Mouse (Mus musculus) intestine, embryonic 14.5 days (tissue): Measurements from ENCODE around the gene Sgsm1. TPM values are rescaled to one million over a fixed set of nuclear protein-coding genes. Genes with fewer than 3 reads are reported as not detected.

Experiments
- ATAC-seq: fragments of 200-750 bp; cut with Nextera tagmentation; replicated peaks from 2 replicates; pipeline ENCODE4 v1.8.0; 2017; ENCODE audit warnings: low read depth, moderate number of reproducible peaks, moderate TSS enrichment, moderate library complexity; ENCODE audit not compliant: low FRiP score, low TSS enrichment
- DNase-seq: peaks from one replicate; pipeline ENCODE4 v3.0.0-alpha.2; 2018; ENCODE audit warnings: low spot score
- H3K27ac ChIP-seq: fragments of 300-500 bp; sonication (generic); 2 replicates; pipeline ENCODE4 v1.5.1; 2014; ENCODE audit warnings: low read depth, mild to moderate bottlenecking, control low read depth
- H3K27me3 ChIP-seq: fragments of 300-500 bp; sonication (generic); replicated peaks from 2 replicates; pipeline ENCODE4 v1.6.1; 2014; ENCODE audit warnings: low read length, control low read depth; ENCODE audit not compliant: control insufficient read depth, insufficient read depth
- H3K36me3 ChIP-seq: fragments of 300-500 bp; sonication (generic); 2 replicates; pipeline ENCODE4 v1.6.1; 2014; ENCODE audit warnings: low read length, control low read depth; ENCODE audit not compliant: control insufficient read depth, insufficient read depth
- H3K4me1 ChIP-seq: fragments of 300-500 bp; sonication (generic); replicated peaks from 2 replicates; pipeline ENCODE4 v1.6.1; 2014; ENCODE audit warnings: low read length, control low read depth, mixed read lengths; ENCODE audit not compliant: control insufficient read depth, insufficient read depth
- H3K4me2 ChIP-seq: fragments of 300-500 bp; sonication (generic); 2 replicates; pipeline ENCODE4 v1.6.1; 2014; ENCODE audit warnings: low read length
- H3K4me3 ChIP-seq: fragments of 300-500 bp; sonication (generic); 2 replicates; pipeline ENCODE4 v1.5.1; 2014; ENCODE audit warnings: low read depth, low read length, control low read depth, mixed read lengths
- H3K9ac ChIP-seq: fragments of 300-500 bp; sonication (generic); 2 replicates; pipeline ENCODE4 v1.6.1; 2014; ENCODE audit warnings: mild to moderate bottlenecking, low read length
- H3K9me3 ChIP-seq: fragments of 300-500 bp; sonication (generic); 2 replicates; pipeline ENCODE4 v1.6.1; 2016; ENCODE audit warnings: low read length, control low read depth; ENCODE audit not compliant: control insufficient read depth
- WGBS: fragments of 180-500 bp; shearing (Covaris S2); extraction: QIAGEN DNeasy Blood & Tissue Kit; methylation state at CpG from one replicate; pipeline ENCODE4 v1.1.7; 2014; 5-methylcytosine and 5-hydroxymethylcytosine counted together
- polyA plus RNA-seq: library from polyadenylated mRNA; unstranded; fragments of >200 nt; fragmentation: Nextera tagmentation; extraction: Ambion mirVana; gene quantifications from 2 replicates; pipeline ENCODE4 v1.2.1, GENCODE M21; 2014

Sgsm1 gene
- polyA plus RNA-seq, 1 experiment from 2014 or later = 8.8 TPM

DNA sequence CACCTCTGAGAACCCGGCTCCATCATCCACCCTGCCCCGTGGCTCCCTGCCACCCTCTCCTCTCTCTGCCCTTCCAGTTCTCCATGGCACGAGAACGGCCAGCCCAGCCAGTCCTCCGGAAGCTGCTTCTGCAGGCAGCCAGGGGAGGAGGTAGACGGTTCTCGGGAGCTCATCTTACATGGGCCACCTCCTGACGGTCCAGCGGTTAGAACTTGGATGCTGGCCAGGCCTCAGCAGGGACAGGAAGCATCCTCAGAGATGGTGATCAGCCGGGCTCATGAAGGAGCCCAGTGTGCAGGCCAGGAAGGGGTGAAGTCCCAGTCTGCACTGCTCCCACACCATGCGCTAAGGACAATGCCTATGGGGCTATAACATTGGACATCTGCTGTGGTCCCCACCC lies 96.1 kb downstream of the Sgsm1 start:
- Histone ChIP-seq H3K9ac (no peak overlapping the region), H3K4me2 (no peak overlapping the region), H3K27me3 (no peaks in the 10 kb centered on the region), H3K27ac (no peak overlapping the region), H3K9me3 (no peaks in the 10 kb centered on the region), H3K4me1 (peaks cover 9% of the 10 kb centered on the region), H3K4me3 (no peak overlapping the region), H3K36me3 (no peaks in the 10 kb centered on the region)
- 57% methylated on average over 11 of the region's 11 CpGs for WGBS
- ATAC-seq = no peak
- DNase-seq = no peak

DNA sequence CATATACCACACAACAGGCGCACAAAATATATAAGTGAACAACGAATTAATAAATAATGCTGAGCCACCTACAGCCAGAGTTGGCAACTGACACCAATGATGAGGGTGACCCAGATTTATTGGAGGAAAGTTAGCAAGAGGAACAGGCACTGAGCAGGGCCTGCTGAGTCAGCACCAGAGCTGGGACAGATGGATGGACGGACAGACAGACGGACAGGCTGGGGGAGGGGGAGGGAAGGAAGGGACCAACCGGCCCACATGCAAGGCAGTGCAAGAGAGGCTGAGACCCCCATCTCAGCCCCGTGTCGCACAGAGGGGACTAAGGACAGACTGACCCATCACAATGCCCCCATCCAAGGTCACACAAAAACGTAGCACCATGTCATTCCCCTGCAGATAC lies 96.5 kb downstream of the Sgsm1 start:
- no peak overlapping the region for H3K4me2 ChIP-seq
- WGBS = 87% methylated on average over 8 of the region's 8 CpGs
- H3K4me1 ChIP-seq = peaks cover 13% of the 10 kb centered on the region
- H3K9ac ChIP-seq = no peak overlapping the region
- H3K9me3 ChIP-seq = no peaks in the 10 kb centered on the region
- ATAC-seq (no peak), DNase-seq (no peak)
- no peaks in the 10 kb centered on the region for H3K27me3 ChIP-seq
- no peak overlapping the region for H3K27ac ChIP-seq
- H3K4me3 ChIP-seq = no peak overlapping the region
- H3K36me3 ChIP-seq = no peaks in the 10 kb centered on the region

DNA sequence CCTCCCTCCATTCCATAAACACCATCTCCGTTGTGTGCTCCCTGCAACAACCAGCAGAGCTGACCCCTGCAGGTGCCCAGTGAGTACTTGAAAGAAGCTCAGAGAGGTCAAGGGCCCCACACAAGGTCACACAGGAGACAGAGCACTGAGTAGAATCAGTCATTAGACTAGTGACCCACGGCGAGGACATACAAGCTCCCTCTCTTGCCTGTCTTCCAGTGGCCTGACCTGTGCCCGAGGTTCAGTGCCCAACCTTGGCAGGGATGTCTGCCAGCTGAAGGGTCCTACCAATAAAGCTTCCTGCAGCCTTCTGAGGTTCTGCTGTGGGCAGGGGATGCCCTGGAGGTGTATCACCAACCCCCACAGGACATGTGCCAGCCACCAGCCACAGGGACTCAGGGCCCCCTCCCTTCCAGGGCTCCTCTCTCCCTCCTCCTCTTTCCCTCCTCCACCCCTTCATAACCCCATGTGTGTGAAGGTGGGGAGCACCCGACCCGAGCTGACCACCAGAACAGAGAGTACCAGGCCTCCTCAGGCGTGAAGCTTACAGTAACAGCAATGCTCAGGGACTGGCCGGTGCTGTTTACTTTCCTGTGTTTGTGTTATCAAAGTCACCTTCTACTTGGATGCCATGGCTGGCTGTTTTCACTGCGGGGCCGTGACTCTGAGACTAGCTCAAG lies 98.3 kb downstream of the Sgsm1 start:
- no peaks in the 10 kb centered on the region for H3K9me3 ChIP-seq
- H3K27me3 ChIP-seq = no peaks in the 10 kb centered on the region
- H3K4me1 ChIP-seq = peaks cover 19% of the 10 kb centered on the region
- H3K4me2 ChIP-seq = no peak overlapping the region
- no peaks in the 10 kb centered on the region for H3K36me3 ChIP-seq
- ATAC-seq = no peak
- H3K4me3 ChIP-seq = no peak overlapping the region
- WGBS = 74% methylated on average over 10 of the region's 10 CpGs
- H3K27ac ChIP-seq = no peak overlapping the region
- no peak overlapping the region for H3K9ac ChIP-seq
- no peak for DNase-seq

DNA sequence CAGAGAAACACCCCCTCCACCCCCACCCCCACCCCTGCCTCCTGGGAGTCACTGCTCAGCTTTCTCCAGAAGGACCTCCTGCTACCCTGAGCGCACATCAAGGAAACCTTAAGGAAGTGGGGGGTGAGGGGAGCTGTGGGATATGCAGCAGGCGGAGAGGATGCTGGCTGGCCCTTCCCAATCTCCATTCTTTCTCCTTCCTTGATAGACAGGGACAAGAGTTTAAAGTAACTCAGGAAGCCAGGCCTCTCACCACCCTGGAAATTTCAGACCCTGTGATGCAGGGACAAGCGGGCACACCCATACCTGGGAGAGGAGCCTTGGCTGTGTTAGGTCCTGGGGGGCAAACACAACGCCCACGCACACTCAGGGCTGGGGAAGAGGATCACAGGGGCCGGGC lies 100.3 kb downstream of the Sgsm1 start:
- no peak overlapping the region for H3K4me2 ChIP-seq

DNA sequence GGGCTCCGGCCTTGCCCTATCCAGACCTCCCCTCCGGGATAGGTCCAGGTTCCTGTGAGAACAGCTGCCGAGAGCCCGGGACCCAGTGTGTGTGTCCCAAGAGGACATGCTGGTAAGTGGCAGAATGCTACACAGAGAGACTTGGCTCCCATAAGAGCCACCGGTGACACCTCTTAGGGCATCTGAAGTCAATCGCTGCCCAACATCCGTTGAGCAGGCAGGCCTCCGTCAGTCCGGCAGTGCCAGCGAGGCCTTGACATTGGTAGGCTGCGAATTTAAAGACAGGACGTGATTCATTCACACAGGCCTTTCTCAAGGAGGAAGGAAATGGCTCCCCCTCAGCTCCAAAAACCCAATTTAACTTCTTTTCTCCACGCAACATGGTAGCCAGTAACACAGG lies 100.7 kb downstream of the Sgsm1 start:
- Histone ChIP-seq H3K36me3 (no peaks in the 10 kb centered on the region), H3K9ac (no peak overlapping the region), H3K4me2 (no peak overlapping the region), H3K4me1 (peaks cover 30% of the 10 kb centered on the region), H3K27ac (peak overlapping the region; percentile 80; the same call in 1 of the 2 replicates), H3K27me3 (no peaks in the 10 kb centered on the region), H3K4me3 (no peak overlapping the region), H3K9me3 (no peaks in the 10 kb centered on the region)
- DNase-seq = no peak
- 83% methylated on average over 13 of the region's 13 CpGs for WGBS
- no peak for ATAC-seq

More for the DNA sequence above, 100.3 kb downstream of the Sgsm1 start:
- Histone ChIP-seq H3K4me3 (no peak overlapping the region), H3K4me1 (peaks cover 30% of the 10 kb centered on the region), H3K36me3 (no peaks in the 10 kb centered on the region), H3K9me3 (no peaks in the 10 kb centered on the region), H3K27me3 (no peaks in the 10 kb centered on the region), H3K27ac (peak overlapping the region; percentile 80; the same call in 1 of the 2 replicates), H3K9ac (no peak overlapping the region)
- WGBS = 79% methylated on average over 6 of the region's 6 CpGs
- no peak for DNase-seq
- ATAC-seq = no peak

DNA sequence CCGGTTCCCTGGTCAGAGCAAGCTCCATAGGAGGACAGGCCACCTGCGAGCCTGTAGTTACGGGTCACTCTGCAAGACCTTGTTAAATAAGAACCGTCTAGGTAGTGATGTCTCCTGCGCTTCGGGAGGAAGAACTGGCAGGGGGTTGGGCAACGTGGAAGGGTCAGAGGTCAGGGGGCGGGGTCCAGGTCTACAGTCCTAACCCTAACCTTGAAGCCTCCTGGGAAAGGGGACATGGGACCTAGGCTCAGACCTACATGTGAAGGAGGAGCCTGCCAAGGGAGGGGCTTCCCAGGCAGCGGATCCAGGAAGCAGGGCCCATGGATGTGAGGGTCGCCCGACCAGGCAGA lies 101.2 kb downstream of the Sgsm1 start:
- Histone ChIP-seq H3K27me3 (no peaks in the 10 kb centered on the region), H3K36me3 (no peaks in the 10 kb centered on the region), H3K4me2 (peak overlapping the region; percentile 14; the same call in 1 of the 2 replicates), H3K4me3 (no peak overlapping the region), H3K27ac (peak overlapping the region; percentile 80), H3K4me1 (peaks cover 30% of the 10 kb centered on the region), H3K9ac (no peak overlapping the region), H3K9me3 (no peaks in the 10 kb centered on the region)
- 39% methylated on average over 11 of the region's 11 CpGs for WGBS
- 0 out of 2 replicates have a peak, but pooled peaks have one; percentile 5 for ATAC-seq
- DNase-seq = no peak

DNA sequence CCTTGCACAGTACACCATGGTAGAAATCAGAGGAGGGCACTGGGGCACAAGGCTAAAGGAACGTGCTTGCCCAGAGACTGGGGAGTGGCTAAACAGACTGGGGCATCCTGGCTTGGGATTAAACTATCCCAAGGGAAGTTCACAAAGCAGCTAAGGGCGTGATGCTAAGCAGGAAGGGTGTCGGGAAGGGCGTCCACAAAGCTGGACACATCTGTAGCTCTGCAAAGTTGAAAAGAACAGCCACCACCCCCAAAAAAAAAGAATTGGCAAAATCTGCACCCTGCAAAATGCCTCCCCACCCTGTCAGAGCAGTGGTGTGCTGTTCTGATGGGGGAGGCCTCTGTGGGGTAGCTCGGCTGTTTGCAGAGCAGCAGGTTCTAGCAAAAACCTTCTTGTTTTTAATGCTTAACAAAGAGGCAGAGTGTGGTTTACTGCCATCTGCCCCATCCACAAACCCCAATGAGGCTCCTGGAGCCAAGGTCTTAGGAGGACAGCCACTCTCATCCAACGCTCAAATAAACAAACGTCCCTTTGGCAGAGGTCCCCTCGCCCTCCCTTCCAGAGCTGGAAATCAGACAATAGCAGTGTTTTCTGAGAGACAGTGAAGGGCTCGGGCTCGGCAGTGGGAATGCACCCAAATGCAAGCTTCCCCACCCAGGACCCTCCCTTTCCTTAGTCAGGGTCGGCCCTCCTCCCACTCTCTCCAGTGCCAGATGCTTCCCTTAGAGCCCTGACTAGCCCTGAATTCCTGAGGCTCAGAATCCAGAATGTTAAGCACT lies 101.8 kb downstream of the Sgsm1 start:
- Histone ChIP-seq H3K27me3 (no peaks in the 10 kb centered on the region), H3K9me3 (no peaks in the 10 kb centered on the region), H3K4me2 (peak overlapping the region; percentile 14; the same call in 1 of the 2 replicates), H3K36me3 (no peaks in the 10 kb centered on the region), H3K4me3 (no peak overlapping the region), H3K4me1 (peaks cover 30% of the 10 kb centered on the region), H3K9ac (no peak overlapping the region), H3K27ac (peak overlapping the region; percentile 80)
- WGBS = 32% methylated on average over 11 of the region's 11 CpGs
- ATAC-seq = 0 out of 2 replicates have a peak, but pooled peaks have one; percentile 28
- DNase-seq = no peak

DNA sequence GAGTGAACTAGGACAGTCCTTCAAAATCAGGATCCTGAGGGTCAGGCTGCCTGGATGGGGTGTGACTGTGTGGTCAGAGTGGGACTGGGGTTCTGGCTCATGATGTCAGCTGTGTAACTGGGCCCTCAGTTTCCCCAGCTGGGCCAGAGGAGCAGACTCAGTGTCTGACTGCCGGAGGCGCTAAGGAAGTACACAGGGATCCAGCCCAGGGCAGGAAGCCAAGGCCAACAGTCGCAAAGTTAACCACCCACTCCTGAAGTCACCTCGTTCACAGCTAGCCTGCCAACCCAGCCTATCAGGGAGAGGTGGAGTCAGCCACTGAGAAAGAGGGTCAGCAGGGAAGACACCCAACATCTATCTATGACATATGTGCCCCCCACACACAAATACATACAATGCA lies 102.5 kb downstream of the Sgsm1 start:
- H3K9me3 ChIP-seq = no peaks in the 10 kb centered on the region
- no peak overlapping the region for H3K27ac ChIP-seq
- 66% methylated on average over 4 of the region's 4 CpGs for WGBS
- H3K36me3 ChIP-seq = no peaks in the 10 kb centered on the region
- ATAC-seq (no peak), DNase-seq (no peak)
- H3K9ac ChIP-seq = no peak overlapping the region
- no peaks in the 10 kb centered on the region for H3K27me3 ChIP-seq
- H3K4me3 ChIP-seq = no peak overlapping the region
- H3K4me1 ChIP-seq = peaks cover 30% of the 10 kb centered on the region
- no peak overlapping the region for H3K4me2 ChIP-seq
